Mouse (Mus musculus) olfactory bulb, adult 2 months (tissue): ENCODE results near the gene Casc3.

Source experiments
- CTCF ChIP-seq: fragments of 200-500 bp; IDR thresholded peaks from 2 replicates; pipeline ENCODE4 v1.5.1; 2012; ENCODE audit warnings: low read depth, mild to moderate bottlenecking, low read length, moderate library complexity; ENCODE audit not compliant: insufficient read depth
- POLR2A ChIP-seq: fragments of 200-500 bp; IDR thresholded peaks from 2 replicates; pipeline ENCODE4 v1.6.1; 2012; ENCODE audit warnings: mild to moderate bottlenecking, low read depth, low read length, moderate library complexity; ENCODE audit not compliant: insufficient read depth

- TF ChIP-seq CTCF: no peak
- no peak for TF ChIP-seq POLR2A
Observed at GRCm38 (mm10) chr11:98787691-98788090, 17.0 kb upstream of the Casc3 start.
